Mouse (Mus musculus) urinary bladder, postnatal 0 days (tissue): ENCODE data around the gene Tmem123. TPM values are rescaled to one million over a fixed set of nuclear protein-coding genes. Genes with fewer than 3 reads are reported as not detected.

ENCODE experiments used
- microRNA-seq: library from miRNA; unstranded; fragments of <30 nt; microRNA quantifications from one replicate; pipeline ENCODE4, GENCODE M21; 2016
- polyA plus RNA-seq: library from polyadenylated mRNA; unstranded; fragments of >200 nt; fragmentation: Nextera tagmentation; extraction: Ambion mirVana; gene quantifications from 2 replicates; pipeline ENCODE4 v1.2.1, GENCODE M21; 2015

Gene Tmem123
- polyA plus RNA-seq, result 299 and 378 TPM in 2 replicates

DNA sequence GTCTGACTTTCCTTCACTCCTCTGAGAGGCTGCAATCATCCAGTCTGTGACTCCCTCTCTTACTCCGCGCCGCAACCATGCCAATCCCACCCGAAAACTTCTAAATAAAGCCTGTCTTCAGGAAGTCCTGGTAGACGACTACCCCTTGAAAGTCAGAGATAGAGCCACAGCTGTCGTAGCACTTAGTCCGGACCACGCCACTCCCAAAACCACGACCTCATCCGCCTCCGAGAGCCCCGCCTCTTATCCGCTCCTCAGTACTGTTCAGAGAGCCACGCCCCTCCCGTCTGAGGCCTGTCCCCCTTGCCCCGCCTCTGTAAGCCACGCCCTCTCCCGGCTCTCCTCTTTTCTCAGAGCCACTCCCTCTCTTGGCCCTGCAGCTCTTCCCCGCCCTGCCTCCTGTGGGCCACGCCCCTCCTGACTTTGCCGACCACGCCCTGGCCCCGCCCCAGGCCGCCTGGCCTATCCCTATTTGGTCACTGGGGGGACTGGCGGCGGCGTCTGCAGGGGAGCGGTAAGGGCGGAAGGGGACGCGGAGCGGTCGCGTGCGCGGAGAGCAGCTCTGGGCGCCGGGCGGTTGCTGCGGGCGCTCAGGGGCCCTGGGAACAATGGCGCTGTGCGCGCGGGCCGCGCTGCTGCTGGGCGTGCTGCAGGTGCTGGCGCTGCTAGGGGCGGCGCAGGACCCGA is at the start of gene Tmem123:
Tmem123 (plus strand) TSS at position 428 of the 687 bp plus-strand sequence.

DNA sequence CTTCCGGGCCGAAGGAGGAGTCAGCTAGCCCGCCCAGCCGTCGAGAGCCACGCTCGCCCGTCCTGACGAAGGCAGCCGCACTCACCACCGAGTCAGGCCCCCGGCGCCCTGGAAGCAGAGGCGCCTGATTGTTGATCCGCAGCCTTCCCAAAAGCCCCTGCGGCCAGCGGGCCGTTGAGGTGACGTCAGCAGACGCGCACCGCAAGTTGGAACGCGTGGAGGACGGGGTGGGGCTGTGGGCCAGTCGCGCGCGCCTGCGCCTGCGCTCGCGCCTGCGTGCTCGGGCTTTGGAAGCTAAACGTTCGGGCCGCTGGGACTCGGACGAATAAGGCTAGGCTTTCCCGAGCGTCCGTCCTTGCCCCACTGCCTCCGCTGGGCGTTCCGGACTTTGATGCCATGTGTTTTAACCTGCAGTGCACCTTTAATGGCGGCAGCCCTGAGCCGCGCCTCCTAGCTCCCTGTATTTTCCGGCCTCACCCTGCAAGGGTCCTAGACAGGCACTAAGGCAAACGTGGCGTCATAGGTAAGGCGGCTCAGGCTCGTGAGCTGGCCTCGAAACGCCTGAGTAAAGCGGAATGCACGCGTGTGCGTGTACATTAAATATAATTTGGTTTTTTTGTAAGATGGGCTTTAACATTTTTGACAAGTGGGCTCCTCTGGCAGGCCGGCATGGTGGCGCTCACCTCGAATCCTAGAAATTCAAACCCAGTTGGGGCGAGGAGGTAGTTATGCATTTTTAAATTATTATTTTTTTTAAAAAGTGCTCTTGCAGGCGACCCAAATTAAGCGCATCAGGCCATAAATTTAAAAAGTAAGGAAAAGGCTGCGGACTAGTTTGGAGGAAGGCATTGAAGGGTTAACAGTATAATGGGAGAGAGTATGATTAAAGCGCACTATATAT is 73.3 kb downstream of the Tmem123 start, which contains the start of gene Birc2:
Birc2 (minus strand) TSS at position 160 of the 901 bp plus-strand sequence.

Small RNA genes lying within 50 kb of the gene (microRNA-seq; reads per million reads assigned to microRNA genes)
- 9.3 reads per million, percentile 19 among the genes with 10 or more reads in this experiment for gene Mir5618

Other genes with a start within 250 kb of the Tmem123 start
- 0.24 and 0.46 TPM in 2 replicates for gene Mmp8, start 205.6 kb upstream of the Tmem123 start, polyA plus RNA-seq
- gene Mmp27, start 192.6 kb upstream of the Tmem123 start, polyA plus RNA-seq, result not detected in 2 replicates
- gene Mmp20, start 135.8 kb upstream of the Tmem123 start, polyA plus RNA-seq, result not detected in 2 replicates
- 0.51 and 2.4 TPM in 2 replicates for gene Mmp7, start 72.0 kb upstream of the Tmem123 start, polyA plus RNA-seq
- 14.9 and 15.6 TPM in 2 replicates for gene Birc2, start 73.0 kb downstream of the Tmem123 start, polyA plus RNA-seq
- gene Birc3, start 109.1 kb downstream of the Tmem123 start, polyA plus RNA-seq, result 6.2 TPM in 2 replicates
- 14.9 and 17.4 TPM in 2 replicates for gene Yap1, start 240.6 kb downstream of the Tmem123 start, polyA plus RNA-seq